Mouse (Mus musculus): ENCODE measurements around the gene Fam227a. TPM values are rescaled to one million over a fixed set of nuclear protein-coding genes. Genes with fewer than 3 reads are reported as not detected.

Fam227a gene
- polyA plus RNA-seq, 1 experiment from 2014 or later, result 0.72 TPM

GRCm38 (mm10) chr15:79562417-79562816, 96.3 kb downstream of the Fam227a start:
- 73% methylated on average over 9 of the region's 9 CpGs for WGBS
- H3K4me3 ChIP-seq (ENCODE audit: low read length), result no peak overlapping the region
- no peak overlapping the region for H3K9ac ChIP-seq (ENCODE audit: low read depth, low read length)
- H3K4me1 ChIP-seq (ENCODE audit: control insufficient read depth, insufficient read depth, low read length), result no peaks in the 10 kb centered on the region
- ATAC-seq, result no peak
- H3K9me3 ChIP-seq (ENCODE audit: control insufficient read depth, low read length), result no peaks in the 10 kb centered on the region
- H3K27ac ChIP-seq (ENCODE audit: low read length), result no peak overlapping the region
- H3K4me2 ChIP-seq (ENCODE audit: low read depth, low read length), result no peak overlapping the region
- H3K36me3 ChIP-seq (ENCODE audit: control insufficient read depth, insufficient read depth, low read length), result no peaks in the 10 kb centered on the region
- H3K27me3 ChIP-seq (replicated peaks; ENCODE audit: control insufficient read depth, insufficient read depth, low read length), result no peaks in the 10 kb centered on the region

- Histone ChIP-seq H3K27ac (ENCODE audit: low read length) (no peak overlapping the region), H3K4me3 (ENCODE audit: low read length) (no peak overlapping the region), H3K9ac (ENCODE audit: low read depth, low read length) (no peak overlapping the region), H3K4me1 (ENCODE audit: control insufficient read depth, insufficient read depth, low read length) (no peaks in the 10 kb centered on the region), H3K27me3 (replicated peaks; ENCODE audit: control insufficient read depth, insufficient read depth, low read length) (no peaks in the 10 kb centered on the region), H3K4me2 (ENCODE audit: low read depth, low read length) (no peak overlapping the region), H3K9me3 (ENCODE audit: control insufficient read depth, low read length) (no peaks in the 10 kb centered on the region), H3K36me3 (ENCODE audit: control insufficient read depth, insufficient read depth, low read length) (no peaks in the 10 kb centered on the region)
- ATAC-seq, result no peak
- 49% methylated on average over 3 of the region's 3 CpGs for WGBS
Measured at GRCm38 (mm10) chr15:79559649-79560048, 99.1 kb downstream of the Fam227a start.

Small RNA genes lying within 50 kb of the gene (microRNA-seq; reads per million reads assigned to microRNA genes)
- gene Gm27903, result not detected

Other genes with a start within 250 kb of the Fam227a start
- 28.9 and 30.8 TPM in 2 replicates for gene Csnk1e, start 203.4 kb downstream of the Fam227a start, polyA plus RNA-seq (2015; fragmentation: Nextera tagmentation; extraction: Ambion mirVana)
- gene Kcnj4, start 153.7 kb downstream of the Fam227a start, polyA plus RNA-seq (2015; fragmentation: Nextera tagmentation; extraction: Ambion mirVana), result not detected in 2 replicates
- gene Kdelr3, start 142.5 kb downstream of the Fam227a start, polyA plus RNA-seq (2015; fragmentation: Nextera tagmentation; extraction: Ambion mirVana), result 72.5 and 74.5 TPM in 2 replicates
- gene Ddx17, start 112.2 kb downstream of the Fam227a start, polyA plus RNA-seq (2015; fragmentation: Nextera tagmentation; extraction: Ambion mirVana), result 29.4 and 29.8 TPM in 2 replicates
- 1.1 and 1.7 TPM in 2 replicates for gene Dmc1, start 53.8 kb downstream of the Fam227a start, polyA plus RNA-seq (2015; fragmentation: Nextera tagmentation; extraction: Ambion mirVana)
- gene Cby1, start 243 bp upstream of the Fam227a start, polyA plus RNA-seq (2015; fragmentation: Nextera tagmentation; extraction: Ambion mirVana), result 37.1 and 37.2 TPM in 2 replicates
- gene Tomm22, start 11.9 kb upstream of the Fam227a start, polyA plus RNA-seq (2015; fragmentation: Nextera tagmentation; extraction: Ambion mirVana), result 248 and 288 TPM in 2 replicates
- 14.1 and 17.0 TPM in 2 replicates for gene Josd1, start 29.0 kb upstream of the Fam227a start, polyA plus RNA-seq (2015; fragmentation: Nextera tagmentation; extraction: Ambion mirVana)
- gene Gtpbp1, start 31.9 kb upstream of the Fam227a start, polyA plus RNA-seq (2015; fragmentation: Nextera tagmentation; extraction: Ambion mirVana), result 24.5 and 25.3 TPM in 2 replicates
- 2.8 and 3.3 TPM in 2 replicates for gene Sun2, start 83.6 kb upstream of the Fam227a start, polyA plus RNA-seq (2015; fragmentation: Nextera tagmentation; extraction: Ambion mirVana)
- gene Dnal4, start 118.9 kb upstream of the Fam227a start, polyA plus RNA-seq (2015; fragmentation: Nextera tagmentation; extraction: Ambion mirVana), result 38.8 and 43.0 TPM in 2 replicates
- gene Nptxr, start 145.8 kb upstream of the Fam227a start, polyA plus RNA-seq (2015; fragmentation: Nextera tagmentation; extraction: Ambion mirVana), result 1.3 and 1.8 TPM in 2 replicates
- gene Npcd, start 175.3 kb upstream of the Fam227a start, polyA plus RNA-seq (2015; fragmentation: Nextera tagmentation; extraction: Ambion mirVana), result not detected in 2 replicates
- 31.4 and 31.6 TPM in 2 replicates for gene Cbx6, start 175.7 kb upstream of the Fam227a start, polyA plus RNA-seq (2015; fragmentation: Nextera tagmentation; extraction: Ambion mirVana)
- gene Apobec3, start 232.7 kb upstream of the Fam227a start, polyA plus RNA-seq (2015; fragmentation: Nextera tagmentation; extraction: Ambion mirVana), result 12.9 and 16.2 TPM in 2 replicates